Mouse (Mus musculus) cortical plate, adult 2 months (tissue): ENCODE data around the gene Pigyl. TPM values are rescaled to one million over a fixed set of nuclear protein-coding genes. Genes with fewer than 3 reads are reported as not detected.
A peak's percentile ranks its signal among the peaks of the same experiment; 100 is the strongest.
"Not testable (repeated sequence)": the region's sequence is repeated elsewhere in the genome, so short reads cannot be mapped to it uniquely, and the experiment has no call there.

ENCODE experiments used
- H3K27ac ChIP-seq: fragments of 200-500 bp; 2 replicates; pipeline ENCODE4 v1.5.1; 2012; ENCODE audit warnings: low read length, control low read depth, inconsistent platforms; ENCODE audit not compliant: insufficient read depth
- H3K4me1 ChIP-seq: fragments of 200-500 bp; 2 replicates; pipeline ENCODE4 v1.6.1; 2011; ENCODE audit warnings: low read length; ENCODE audit not compliant: control insufficient read depth, insufficient read depth
- H3K4me3 ChIP-seq: fragments of 200-500 bp; 2 replicates; pipeline ENCODE4 v1.5.1; 2011; ENCODE audit warnings: mild to moderate bottlenecking, low read length, control low read depth; ENCODE audit not compliant: insufficient read depth
- CTCF ChIP-seq: fragments of 200-500 bp; IDR thresholded peaks from 2 replicates; pipeline ENCODE4 v1.5.1; 2011; ENCODE audit warnings: mild to moderate bottlenecking, control low read depth, low read length; ENCODE audit not compliant: insufficient read depth; ENCODE audit errors: extremely low read depth
- POLR2A ChIP-seq: fragments of 200-500 bp; IDR thresholded peaks from 2 replicates; pipeline ENCODE4 v1.6.1; 2011; ENCODE audit warnings: mild to moderate bottlenecking, low read length, control low read depth; ENCODE audit not compliant: insufficient read depth; ENCODE audit errors: extremely low read depth
- polyA plus RNA-seq: library from polyadenylated mRNA; depleted of rRNA; stranded (reverse); fragments of >200 nt; gene quantifications from 2 replicates; pipeline ENCODE4 v1.2.3, GENCODE M21; 2012

Pigyl gene
- polyA plus RNA-seq, 1 experiment = 97.3 TPM

DNA sequence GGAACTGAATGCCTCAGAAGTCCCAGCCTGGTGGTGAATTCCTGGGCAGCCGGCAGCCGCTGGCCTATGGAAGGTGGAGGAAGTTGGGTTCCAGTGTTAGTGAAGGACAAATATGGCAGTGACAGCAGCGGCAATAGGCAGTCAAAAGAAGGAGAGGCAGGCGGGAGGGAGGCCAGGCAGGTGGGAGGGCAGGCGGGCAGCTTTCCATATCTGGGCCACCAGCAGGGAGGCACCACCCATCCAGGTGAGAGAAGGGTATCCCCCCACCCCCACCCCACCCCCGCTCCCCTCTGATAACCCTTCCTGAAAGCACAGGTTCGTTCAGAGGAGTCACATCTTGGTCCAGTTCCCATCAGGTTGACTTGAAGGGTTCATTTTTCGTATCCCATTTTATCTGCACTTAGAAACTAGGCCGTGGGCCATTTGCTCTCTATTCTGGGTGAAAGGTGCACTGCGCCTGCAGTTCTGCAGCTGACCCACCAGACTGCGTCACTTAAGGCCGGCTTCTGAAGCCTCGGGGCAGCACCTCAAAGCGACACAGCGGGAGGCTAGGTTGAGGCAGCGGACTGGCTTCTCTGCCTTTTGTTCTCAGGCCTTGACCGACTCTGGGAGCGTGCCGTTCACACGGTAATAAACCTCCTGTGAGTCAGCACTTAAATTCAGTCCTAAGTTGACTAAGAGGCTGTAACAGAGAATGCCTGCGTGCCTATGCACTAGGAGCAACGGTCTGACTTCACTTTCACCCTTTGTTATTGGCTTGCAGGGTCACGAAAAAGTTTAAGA, 19.7 kb upstream of the Pigyl start:
- no peak overlapping the region for H3K27ac ChIP-seq
- TF ChIP-seq CTCF = no peak
- TF ChIP-seq POLR2A = no peak
- H3K4me3 ChIP-seq = no peak overlapping the region
- H3K4me1 ChIP-seq = no peaks in the 10 kb centered on the region

DNA sequence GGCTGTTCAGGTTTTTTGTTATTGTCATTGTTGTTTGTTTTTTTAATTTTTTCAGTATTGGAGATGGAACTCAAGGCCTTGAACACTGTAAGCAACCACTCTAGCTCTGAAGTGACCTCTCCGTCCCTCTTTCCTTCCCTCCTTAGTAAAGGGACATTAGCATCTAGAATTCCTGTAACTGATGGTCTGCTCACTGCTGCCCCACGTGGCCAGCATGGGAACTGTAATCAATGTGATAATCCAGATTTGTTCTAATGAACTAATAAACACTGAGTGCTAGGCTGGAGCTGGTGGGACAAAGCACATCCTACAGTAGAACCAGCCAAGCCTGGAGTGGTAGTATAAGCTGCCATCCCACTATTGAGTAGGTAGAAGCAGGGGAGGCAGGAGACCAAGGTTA, 18.2 kb upstream of the Pigyl start:
- no peak for TF ChIP-seq POLR2A
- TF ChIP-seq CTCF = peak; percentile 83
- Histone ChIP-seq H3K27ac (no peak overlapping the region), H3K4me1 (no peaks in the 10 kb centered on the region), H3K4me3 (no peak overlapping the region)

DNA sequence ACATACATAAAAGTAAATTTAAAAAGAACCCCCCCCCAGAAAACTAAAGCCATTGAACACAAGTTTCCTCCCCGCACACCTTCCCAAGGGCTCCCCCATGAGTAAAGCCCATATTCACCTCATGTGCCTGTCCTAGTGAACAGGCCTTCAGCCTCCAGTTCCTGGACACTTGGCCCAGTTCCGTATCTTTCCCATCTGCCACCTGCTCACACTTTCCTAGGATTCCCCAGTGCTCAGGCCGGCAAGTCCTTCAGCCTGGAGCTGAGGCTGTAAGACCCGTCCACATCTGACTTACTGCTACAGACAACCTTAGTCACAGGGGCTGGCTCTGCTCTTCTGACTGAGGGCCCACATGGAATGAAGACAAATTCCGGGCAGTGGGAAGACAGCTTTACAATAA, 16.9 kb upstream of the Pigyl start:
- Histone ChIP-seq H3K4me3 (no peak overlapping the region), H3K4me1 (no peaks in the 10 kb centered on the region), H3K27ac (no peak overlapping the region)
- TF ChIP-seq CTCF (no peak), POLR2A (no peak)

DNA sequence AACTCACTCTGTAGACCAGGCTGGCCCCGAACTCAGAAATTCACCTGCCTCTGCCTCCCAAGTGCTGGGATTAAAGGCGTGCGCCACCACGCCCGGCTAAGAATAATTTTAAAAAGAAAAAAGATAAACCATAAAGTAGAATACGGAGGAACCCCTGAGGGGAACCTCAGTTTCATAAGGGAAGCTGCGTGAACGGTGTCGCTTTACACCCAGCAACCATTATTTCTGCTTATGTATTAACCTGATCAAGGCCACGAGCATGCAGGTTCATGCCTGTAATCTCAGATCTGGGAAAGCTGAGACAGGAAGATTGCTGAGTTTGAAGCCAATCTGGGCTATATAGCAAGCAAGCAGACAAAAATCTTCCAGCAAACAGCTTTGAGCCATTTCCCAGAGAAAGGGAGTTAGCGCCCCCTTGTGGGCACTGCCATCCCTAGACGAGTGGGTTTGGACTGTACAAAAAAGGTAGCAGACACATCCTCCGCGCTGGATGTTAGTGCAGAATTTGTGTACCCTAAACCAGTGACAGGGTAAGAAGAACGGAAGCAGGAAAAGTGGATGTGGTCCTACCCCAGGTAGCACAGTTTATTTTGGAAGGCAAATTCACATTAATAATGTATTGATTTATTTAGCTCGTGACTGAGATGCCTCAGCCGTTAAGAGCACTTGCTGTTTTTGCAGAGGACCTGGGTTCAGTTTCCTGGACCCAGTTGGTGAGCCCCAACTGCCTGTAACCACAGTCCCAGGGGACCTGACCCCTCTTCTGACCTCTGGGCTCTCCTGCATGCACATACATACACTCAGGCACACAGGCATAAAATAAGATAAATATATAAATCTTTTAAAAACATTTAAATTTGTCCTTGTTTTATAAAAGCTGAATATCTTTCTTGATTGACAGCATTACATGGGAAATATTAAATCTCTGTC, 13.3 kb upstream of the Pigyl start:
- Histone ChIP-seq H3K4me3 (no peak overlapping the region), H3K4me1 (no peaks in the 10 kb centered on the region), H3K27ac (no peak overlapping the region)
- TF ChIP-seq POLR2A (no peak), CTCF (peak; percentile 94)

DNA sequence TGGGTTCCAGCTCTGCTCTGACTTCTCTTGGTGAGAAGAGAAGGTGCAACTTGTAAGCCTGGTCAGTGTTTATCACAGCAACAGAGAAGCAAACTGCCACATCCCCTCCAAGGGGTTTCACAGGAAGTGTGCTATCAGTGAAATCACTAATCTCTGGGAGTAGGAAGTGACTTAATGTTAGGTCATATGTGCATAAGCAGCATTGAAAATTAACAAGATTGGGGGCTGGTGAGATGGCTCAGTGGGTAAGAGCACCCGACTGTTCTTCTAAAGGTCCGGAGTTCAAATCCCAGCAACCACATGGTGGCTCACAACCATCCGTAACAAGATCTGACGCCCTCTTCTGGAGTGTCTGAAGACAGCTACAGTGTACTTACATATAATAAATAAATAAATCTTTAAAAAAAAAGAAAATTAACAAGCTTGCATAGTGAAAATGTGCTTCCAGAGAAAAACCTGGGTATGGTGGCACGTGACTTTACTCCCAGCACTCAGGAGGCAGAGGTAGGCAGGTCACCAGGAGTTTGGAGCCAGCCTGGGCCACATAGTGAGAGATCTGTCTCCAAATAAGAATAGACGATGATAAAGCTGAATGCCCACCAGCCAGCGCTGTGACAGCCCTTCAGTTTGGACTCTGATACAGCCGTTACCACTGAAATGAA, 12.2 kb upstream of the Pigyl start:
- H3K4me1 ChIP-seq = no peaks in the 10 kb centered on the region
- TF ChIP-seq POLR2A (no peak), CTCF (no peak)
- H3K27ac ChIP-seq = no peak overlapping the region
- no peak overlapping the region for H3K4me3 ChIP-seq

DNA sequence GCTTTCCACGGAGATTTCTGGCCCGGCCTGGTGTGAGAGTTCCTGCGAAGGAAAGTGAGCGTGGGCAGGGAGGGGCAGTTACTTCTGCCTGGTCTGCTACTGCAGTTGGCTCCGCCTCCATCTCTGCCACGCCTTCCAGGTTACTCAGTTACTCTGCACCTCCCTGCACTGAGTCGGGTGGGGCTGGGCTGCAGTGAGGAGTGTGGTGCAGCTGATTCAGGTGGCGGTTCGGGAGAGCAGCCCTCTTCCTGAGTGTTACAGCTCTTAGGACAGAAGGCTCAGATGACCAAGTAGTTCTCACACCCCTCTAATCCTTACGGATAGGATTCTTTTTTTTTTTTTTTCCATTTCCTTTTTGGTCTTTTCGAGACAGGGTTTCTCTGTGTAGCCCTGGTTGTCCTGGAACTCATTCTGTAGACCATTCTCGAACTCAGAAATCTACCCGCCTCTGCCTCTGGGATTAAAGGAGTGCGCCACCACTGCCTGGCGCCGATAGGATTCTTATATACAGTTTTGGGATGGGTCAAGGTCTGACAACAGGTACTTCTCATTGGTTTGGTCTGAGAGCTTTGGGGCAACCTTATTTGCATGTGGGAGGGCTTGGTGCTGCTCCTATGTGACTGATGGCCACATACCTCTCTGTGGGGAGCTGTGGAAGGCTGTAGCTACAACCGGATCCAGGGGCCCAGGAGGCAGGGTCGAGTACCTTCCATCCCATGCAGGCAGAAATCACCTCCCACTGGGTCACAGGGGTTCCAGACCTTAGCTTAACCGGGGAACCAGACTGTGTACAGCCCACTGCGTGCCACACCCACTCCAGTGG, 7.0 kb upstream of the Pigyl start:
- Histone ChIP-seq H3K4me3 (no peak overlapping the region), H3K27ac (no peak overlapping the region), H3K4me1 (no peaks in the 10 kb centered on the region)
- no peak for TF ChIP-seq POLR2A
- no peak for TF ChIP-seq CTCF

DNA sequence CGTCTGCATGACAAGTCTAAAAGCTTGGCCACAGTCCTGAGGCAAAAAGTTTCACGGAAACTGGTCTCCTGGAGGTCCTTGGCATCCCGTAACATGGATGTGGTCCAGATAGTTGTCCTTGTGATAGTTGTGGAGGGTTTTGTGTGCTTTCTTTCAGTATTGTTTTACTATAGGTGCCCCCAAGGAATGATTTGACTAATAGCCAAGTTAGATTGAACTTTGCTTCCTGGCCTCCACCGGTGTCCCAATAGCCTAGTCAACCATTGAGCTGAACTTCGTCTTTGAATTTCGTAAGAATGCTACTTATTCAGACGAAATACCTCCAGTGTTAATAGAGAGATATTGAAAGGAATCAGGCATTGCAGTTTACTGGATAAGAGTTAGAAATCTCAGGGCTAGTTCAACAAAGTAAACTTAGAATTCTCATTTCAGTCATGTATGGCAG, 6.4 kb upstream of the Pigyl start:
- H3K4me3 ChIP-seq, H3K27ac ChIP-seq, H3K4me1 ChIP-seq: not testable (repeated sequence)

DNA sequence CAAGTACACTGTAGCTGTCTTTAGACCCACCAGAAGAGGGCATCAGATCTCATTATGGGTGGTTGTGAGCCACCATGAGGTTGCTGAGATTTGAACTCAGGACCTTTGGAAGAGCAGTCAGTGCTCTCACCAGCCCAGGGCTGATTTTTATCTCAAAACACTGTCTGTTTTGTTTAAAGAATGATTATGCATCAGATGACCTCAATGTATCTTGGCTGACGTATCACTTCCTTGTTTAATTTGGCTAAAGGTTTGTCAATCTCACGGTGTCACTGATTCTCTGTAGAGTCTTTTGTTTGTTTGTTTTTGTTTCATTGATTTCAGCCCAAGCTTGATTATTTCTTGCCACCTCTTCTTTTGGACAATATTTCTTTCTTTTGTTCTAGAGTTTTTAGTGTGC, 5.7 kb upstream of the Pigyl start:
- TF ChIP-seq POLR2A (no peak), CTCF (no peak)

DNA sequence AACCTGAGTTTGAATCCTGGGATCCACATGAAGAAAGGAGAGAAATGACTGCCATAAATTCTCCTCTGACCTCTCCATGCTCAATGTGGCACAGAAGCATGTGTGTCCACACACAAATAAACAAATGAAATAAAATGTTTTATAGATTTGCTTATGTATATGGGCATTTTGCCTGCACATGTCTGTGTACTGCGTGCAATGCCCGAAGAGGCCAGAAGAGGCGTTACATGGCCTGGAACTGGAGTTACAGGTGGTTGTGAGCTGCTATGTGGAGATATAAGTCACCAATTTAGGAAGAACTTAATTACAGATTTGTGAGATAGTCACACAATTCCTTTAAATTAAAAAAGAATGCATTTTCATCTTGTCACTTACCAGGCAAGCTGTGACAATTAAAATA, 2.8 kb upstream of the Pigyl start:
- H3K4me1 ChIP-seq = peaks cover 2% of the 10 kb centered on the region; the same call in 1 of the 2 replicates
- H3K4me3 ChIP-seq = no peak overlapping the region
- TF ChIP-seq CTCF = no peak
- no peak for TF ChIP-seq POLR2A
- H3K27ac ChIP-seq = no peak overlapping the region

More for the DNA sequence above, 5.7 kb upstream of the Pigyl start:
- no peak overlapping the region for H3K27ac ChIP-seq
- no peak overlapping the region for H3K4me3 ChIP-seq
- no peaks in the 10 kb centered on the region for H3K4me1 ChIP-seq
